Mouse (Mus musculus): ENCODE data around the gene Bfsp1. TPM values are rescaled to one million over a fixed set of nuclear protein-coding genes. Genes with fewer than 3 reads are reported as not detected.

Gene Bfsp1
- 1.8 and 2.1 TPM in 2 replicates for polyA plus RNA-seq (2014; fragmentation: Nextera tagmentation; extraction: Ambion mirVana)

DNA sequence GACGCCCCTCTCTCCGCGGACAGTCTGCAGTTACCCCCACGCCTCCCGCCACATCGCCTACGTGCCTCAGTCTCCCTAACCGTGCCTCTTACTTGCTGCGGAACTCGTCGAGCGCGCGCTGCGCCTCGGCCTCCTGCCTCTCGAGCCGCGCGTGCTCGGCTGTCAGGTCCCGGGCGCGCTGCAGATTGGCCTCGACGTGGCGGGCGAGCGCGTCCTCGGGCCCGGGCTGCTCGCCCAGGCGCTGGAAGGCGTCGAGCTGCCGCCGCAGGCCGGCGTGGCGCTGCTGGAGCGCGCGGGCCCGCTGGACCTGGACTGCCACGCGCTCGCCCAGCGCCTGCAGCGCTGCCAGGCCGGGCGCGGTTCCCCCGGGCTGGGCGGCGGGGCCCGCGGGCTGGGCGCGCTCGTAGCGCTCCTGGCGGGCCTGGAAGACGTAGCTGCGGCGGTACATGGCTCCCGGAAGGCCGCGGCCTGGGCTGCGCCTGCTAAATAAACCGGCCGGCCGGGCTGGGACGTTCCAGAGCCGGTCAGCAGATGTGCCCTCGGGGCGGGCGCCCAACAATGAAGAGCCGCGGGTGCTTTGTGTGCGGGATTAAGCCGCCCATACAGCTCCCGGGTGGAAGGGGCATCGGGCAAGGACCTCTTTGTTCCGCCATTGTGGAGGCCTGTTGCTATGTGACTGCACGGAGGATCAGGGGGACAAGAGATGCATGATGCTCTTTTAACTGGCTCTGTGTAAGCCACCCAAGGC lies at the start of gene Bfsp1:
Bfsp1 (minus strand) TSS at position 690 of the 748 bp plus-strand sequence.
- peak; percentile 82 for ATAC-seq (ENCODE audit: low FRiP score)
- H3K4me1 ChIP-seq (replicated peaks; ENCODE audit: control insufficient read depth, insufficient read depth, low read length) = peaks cover 7% of the 10 kb centered on the region
- H3K4me2 ChIP-seq (replicated peaks) = peak within 1 kb of the TSS; percentile 79
- no peaks in the 10 kb centered on the region for H3K9me3 ChIP-seq (ENCODE audit: control insufficient read depth, low read length)
- peak; percentile 67 for DNase-seq (ENCODE audit: low spot score)
- H3K27me3 ChIP-seq (ENCODE audit: control insufficient read depth, insufficient read depth, low read length) = no peaks in the 10 kb centered on the region
- H3K36me3 ChIP-seq (replicated peaks; ENCODE audit: control insufficient read depth, insufficient read depth) = no peaks in the 10 kb centered on the region
- peak within 1 kb of the TSS; percentile 44 for H3K4me3 ChIP-seq (replicated peaks; ENCODE audit: low read length)
- no peak within 1 kb of the TSS for H3K27ac ChIP-seq
- 2% methylated on average over 76 of the region's 86 CpGs for WGBS
- H3K9ac ChIP-seq = peak within 1 kb of the TSS; percentile 70

DNA sequence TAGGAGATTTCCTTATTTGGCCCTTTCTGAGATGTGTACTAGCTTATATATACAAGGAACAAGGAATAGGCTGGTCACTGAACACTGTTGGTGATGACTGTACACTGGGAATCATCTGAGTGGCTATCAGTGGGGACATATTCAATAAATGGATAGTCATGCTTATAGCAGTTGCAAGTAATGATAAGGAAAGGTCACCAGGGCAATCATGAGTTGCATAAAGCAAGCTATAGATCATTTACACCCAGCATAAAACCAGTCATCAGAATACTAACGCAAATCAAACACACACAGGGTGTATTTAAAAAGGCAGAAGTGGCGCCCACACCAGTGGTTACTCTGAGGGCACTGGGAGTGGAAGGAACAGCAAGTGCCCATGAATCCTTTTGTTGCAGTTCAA lies 49.2 kb upstream of the Bfsp1 start:
- Histone ChIP-seq H3K27me3 (ENCODE audit: control insufficient read depth, insufficient read depth, low read length) (no peaks in the 10 kb centered on the region), H3K4me2 (replicated peaks) (no peak overlapping the region), H3K4me1 (replicated peaks; ENCODE audit: control insufficient read depth, insufficient read depth, low read length) (peaks cover 11% of the 10 kb centered on the region), H3K9me3 (ENCODE audit: control insufficient read depth, low read length) (no peaks in the 10 kb centered on the region), H3K27ac (no peak overlapping the region), H3K9ac (no peak overlapping the region), H3K4me3 (replicated peaks; ENCODE audit: low read length) (no peak overlapping the region), H3K36me3 (replicated peaks; ENCODE audit: control insufficient read depth, insufficient read depth) (no peaks in the 10 kb centered on the region)
- WGBS = 87% methylated on average over 2 of the region's 2 CpGs
- ATAC-seq (ENCODE audit: low FRiP score) (no peak), DNase-seq (ENCODE audit: low spot score) (no peak)

DNA sequence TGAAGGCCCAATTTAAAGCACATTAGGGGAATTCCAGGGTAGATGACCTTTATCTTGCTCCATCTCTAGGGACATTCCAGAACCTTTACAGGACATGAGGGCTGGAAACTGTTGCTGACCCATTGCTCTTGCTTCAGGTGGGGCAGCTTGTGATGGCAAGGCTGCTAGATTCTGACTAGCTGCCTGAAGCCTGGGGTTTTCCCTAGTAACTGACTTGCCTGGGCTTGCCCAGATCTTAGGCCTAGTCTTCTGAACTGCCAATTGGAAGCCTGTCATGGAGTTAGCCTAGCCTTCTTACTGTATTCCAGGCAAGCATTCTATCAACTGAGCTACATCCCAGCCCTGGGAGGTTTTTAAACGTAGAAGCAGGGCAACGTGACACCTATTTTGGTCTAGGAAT lies 46.3 kb upstream of the Bfsp1 start:
- no peak overlapping the region for H3K9ac ChIP-seq
- ATAC-seq (ENCODE audit: low FRiP score) (no peak), DNase-seq (ENCODE audit: low spot score) (no peak)
- no peak overlapping the region for H3K4me3 ChIP-seq (replicated peaks; ENCODE audit: low read length)
- no peaks in the 10 kb centered on the region for H3K36me3 ChIP-seq (replicated peaks; ENCODE audit: control insufficient read depth, insufficient read depth)
- WGBS = 93% methylated on average over 2 of the region's 2 CpGs
- H3K4me1 ChIP-seq (replicated peaks; ENCODE audit: control insufficient read depth, insufficient read depth, low read length) = no peaks in the 10 kb centered on the region
- H3K27me3 ChIP-seq (ENCODE audit: control insufficient read depth, insufficient read depth, low read length) = no peaks in the 10 kb centered on the region
- H3K27ac ChIP-seq = no peak overlapping the region
- H3K9me3 ChIP-seq (ENCODE audit: control insufficient read depth, low read length) = no peaks in the 10 kb centered on the region
- H3K4me2 ChIP-seq (replicated peaks) = no peak overlapping the region

DNA sequence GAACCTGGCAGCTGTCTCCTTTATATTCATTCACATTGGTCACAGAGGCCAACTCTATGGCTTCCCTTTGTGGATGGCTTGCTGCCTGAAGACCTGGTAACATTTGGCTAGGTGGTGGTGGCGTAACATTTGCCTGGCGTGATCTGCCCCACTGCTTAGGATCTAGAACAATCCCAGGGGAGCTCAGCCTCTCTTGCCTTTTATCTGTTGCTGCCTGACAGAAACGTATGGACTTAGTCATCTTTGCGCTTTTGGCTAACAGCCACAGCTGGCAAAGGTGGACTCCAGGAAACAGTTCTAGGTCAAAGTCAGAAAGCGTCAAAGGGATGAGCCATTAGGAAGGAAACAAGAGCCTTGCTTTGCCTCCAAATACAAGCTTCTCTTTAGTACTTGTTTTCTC lies 41.9 kb upstream of the Bfsp1 start:
- Histone ChIP-seq H3K9ac (no peak overlapping the region), H3K4me1 (replicated peaks; ENCODE audit: control insufficient read depth, insufficient read depth, low read length) (no peaks in the 10 kb centered on the region), H3K4me3 (replicated peaks; ENCODE audit: low read length) (no peak overlapping the region), H3K27ac (no peak overlapping the region), H3K4me2 (replicated peaks) (no peak overlapping the region), H3K36me3 (replicated peaks; ENCODE audit: control insufficient read depth, insufficient read depth) (no peaks in the 10 kb centered on the region), H3K27me3 (ENCODE audit: control insufficient read depth, insufficient read depth, low read length) (no peaks in the 10 kb centered on the region), H3K9me3 (ENCODE audit: control insufficient read depth, low read length) (no peaks in the 10 kb centered on the region)
- 82% methylated on average over 5 of the region's 5 CpGs for WGBS
- ATAC-seq (ENCODE audit: low FRiP score) (no peak), DNase-seq (ENCODE audit: low spot score) (no peak)

DNA sequence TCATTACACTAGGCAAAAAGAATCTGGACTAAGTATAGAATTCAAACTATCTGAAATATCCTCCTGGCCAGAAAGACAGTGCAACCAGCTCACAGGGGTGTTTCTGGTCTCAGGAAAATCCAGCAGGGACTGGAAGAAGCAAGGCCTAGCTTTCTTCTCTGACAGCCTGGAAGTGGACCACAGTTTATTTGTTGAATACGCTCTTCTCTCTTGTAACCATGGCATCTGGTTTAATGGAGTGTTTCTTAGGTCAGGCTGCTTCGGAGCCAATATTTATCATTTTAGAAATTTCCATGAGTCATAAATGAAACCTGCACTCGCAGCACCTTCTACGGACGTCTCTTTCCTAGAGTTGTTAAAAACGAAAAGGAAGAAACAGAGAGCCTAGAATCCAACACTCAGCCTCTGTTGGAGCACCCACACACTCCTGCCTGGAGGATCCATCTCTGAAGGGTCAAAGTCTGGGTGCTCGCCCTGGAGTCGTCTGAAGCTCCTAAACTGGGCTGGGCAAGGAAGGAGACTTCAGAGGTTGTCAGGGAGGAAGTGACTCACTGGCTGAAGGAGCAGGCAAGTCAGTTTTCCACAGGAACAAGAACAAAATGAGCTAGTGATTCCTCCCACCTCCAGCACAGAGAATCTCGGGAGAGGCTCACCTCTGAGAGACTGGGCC lies 40.5 kb upstream of the Bfsp1 start:
- Histone ChIP-seq H3K9ac (no peak overlapping the region), H3K27ac (no peak overlapping the region), H3K9me3 (ENCODE audit: control insufficient read depth, low read length) (no peaks in the 10 kb centered on the region), H3K4me1 (replicated peaks; ENCODE audit: control insufficient read depth, insufficient read depth, low read length) (no peaks in the 10 kb centered on the region), H3K36me3 (replicated peaks; ENCODE audit: control insufficient read depth, insufficient read depth) (no peaks in the 10 kb centered on the region), H3K27me3 (ENCODE audit: control insufficient read depth, insufficient read depth, low read length) (no peaks in the 10 kb centered on the region), H3K4me2 (replicated peaks) (no peak overlapping the region), H3K4me3 (replicated peaks; ENCODE audit: low read length) (no peak overlapping the region)
- ATAC-seq (ENCODE audit: low FRiP score) (no peak), DNase-seq (ENCODE audit: low spot score) (no peak)
- WGBS = 80% methylated on average over 9 of the region's 9 CpGs

DNA sequence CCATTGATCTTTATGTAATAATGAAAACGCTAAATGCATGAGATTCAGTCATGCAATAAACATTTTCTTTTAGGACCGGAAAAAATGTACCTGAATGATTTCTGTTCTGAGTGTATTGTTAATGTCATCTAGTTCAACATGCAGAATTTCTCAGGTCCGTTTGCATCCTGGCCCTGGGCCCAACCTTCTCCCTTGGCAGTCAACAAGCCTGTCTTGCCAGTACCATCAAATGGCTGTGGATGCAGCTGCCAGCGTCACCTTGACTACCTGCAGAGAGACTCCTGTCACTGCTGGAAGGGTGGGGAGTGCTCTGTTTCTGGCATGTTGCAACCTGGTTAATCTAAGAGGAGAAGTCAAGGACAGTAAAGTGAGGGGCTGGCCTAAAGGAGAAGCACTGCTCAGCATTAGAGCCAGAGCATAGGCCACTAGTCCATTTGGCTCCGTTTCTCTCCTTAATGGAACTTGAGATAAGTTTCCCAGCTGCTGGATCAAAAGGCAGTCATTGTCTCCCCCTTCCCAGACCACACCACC lies 37.9 kb upstream of the Bfsp1 start:
- no peaks in the 10 kb centered on the region for H3K27me3 ChIP-seq (ENCODE audit: control insufficient read depth, insufficient read depth, low read length)
- no peak overlapping the region for H3K4me3 ChIP-seq (replicated peaks; ENCODE audit: low read length)
- H3K36me3 ChIP-seq (replicated peaks; ENCODE audit: control insufficient read depth, insufficient read depth) = no peaks in the 10 kb centered on the region
- H3K9ac ChIP-seq = no peak overlapping the region
- 72% methylated on average over 5 of the region's 5 CpGs for WGBS
- no peak overlapping the region for H3K27ac ChIP-seq
- ATAC-seq (ENCODE audit: low FRiP score) = no peak
- H3K4me1 ChIP-seq (replicated peaks; ENCODE audit: control insufficient read depth, insufficient read depth, low read length) = no peaks in the 10 kb centered on the region
- DNase-seq (ENCODE audit: low spot score) = no peak
- no peak overlapping the region for H3K4me2 ChIP-seq (replicated peaks)
- H3K9me3 ChIP-seq (ENCODE audit: control insufficient read depth, low read length) = no peaks in the 10 kb centered on the region

DNA sequence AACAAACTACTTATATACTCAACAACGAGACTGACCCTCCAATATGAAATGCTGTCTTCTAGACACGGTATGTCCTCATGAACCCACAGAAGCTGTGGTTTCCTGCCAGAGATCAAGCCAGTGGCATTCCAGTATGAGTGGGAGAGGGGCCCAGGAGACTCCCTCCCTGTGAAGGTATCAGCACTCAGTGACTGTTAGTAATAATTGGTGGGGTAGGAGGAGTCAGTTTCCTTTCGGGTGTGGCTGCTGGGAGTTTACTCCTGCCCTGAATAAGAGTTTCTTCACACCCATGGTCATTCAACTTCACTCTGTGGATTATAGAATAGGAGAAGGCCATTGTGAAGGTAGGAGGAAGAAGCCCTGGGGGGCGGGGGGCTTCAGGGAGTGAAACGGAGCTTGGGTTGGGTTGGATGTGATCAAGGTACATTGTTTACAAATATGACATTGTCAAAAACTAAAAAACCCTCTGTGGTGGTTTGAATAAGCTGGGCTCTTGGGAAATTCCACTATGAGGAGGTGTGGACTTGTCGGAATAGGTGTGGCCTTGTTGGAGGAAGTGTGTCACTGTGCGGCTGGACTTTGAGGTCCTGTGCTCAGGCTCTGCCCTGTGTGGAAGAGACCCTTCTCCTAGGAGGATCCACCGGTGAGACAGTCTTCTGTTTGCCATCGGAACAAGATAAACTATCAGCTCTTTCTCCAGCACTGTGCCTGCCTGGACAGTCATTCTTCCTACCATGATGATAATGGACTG lies 36.7 kb upstream of the Bfsp1 start:
- 95% methylated on average over 9 of the region's 9 CpGs for WGBS
- Histone ChIP-seq H3K9me3 (ENCODE audit: control insufficient read depth, low read length) (no peaks in the 10 kb centered on the region), H3K4me3 (replicated peaks; ENCODE audit: low read length) (no peak overlapping the region), H3K27me3 (ENCODE audit: control insufficient read depth, insufficient read depth, low read length) (no peaks in the 10 kb centered on the region), H3K9ac (no peak overlapping the region), H3K36me3 (replicated peaks; ENCODE audit: control insufficient read depth, insufficient read depth) (no peaks in the 10 kb centered on the region), H3K4me1 (replicated peaks; ENCODE audit: control insufficient read depth, insufficient read depth, low read length) (no peaks in the 10 kb centered on the region), H3K4me2 (replicated peaks) (no peak overlapping the region), H3K27ac (no peak overlapping the region)
- ATAC-seq (ENCODE audit: low FRiP score) = no peak
- no peak for DNase-seq (ENCODE audit: low spot score)

DNA sequence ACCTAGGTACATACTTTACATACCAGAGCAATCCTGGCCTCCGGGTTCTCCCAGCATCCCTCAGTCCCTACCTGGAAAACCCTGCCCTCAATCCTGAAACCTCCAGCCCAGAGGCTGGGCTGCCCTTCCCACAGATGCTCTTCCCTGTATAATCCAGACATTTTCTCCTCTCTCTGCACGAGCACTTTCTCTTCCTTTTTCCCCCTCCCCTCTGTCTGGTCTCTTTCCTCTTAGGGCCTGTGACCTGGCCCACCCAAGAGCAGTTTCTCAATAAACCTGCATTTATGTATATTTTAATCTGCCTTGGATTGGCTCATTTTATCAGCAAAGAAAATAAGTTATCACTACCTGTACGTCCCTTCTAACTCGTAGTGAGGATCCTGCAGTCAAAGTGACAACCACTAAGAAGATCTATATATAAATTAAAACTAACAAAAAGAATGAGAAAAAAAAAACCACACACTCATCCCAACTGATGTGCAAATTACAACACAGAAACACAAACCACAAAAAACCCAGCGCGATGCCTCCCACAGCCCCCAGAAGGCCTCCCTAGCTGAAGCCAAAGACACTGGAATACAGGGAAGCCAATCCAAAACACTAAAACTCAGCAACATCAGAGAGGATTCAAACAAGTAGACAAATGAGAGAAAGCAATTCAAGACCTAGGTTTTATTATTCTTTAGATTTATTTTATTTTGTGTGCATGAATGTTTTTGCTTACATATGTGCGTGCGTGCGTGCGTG lies 28.5 kb upstream of the Bfsp1 start:
- H3K27ac ChIP-seq = no peak overlapping the region
- H3K9me3 ChIP-seq (ENCODE audit: control insufficient read depth, low read length) = no peaks in the 10 kb centered on the region
- no peak overlapping the region for H3K4me2 ChIP-seq (replicated peaks)
- 90% methylated on average over 10 of the region's 10 CpGs for WGBS
- H3K9ac ChIP-seq = no peak overlapping the region
- DNase-seq (ENCODE audit: low spot score) (no peak), ATAC-seq (ENCODE audit: low FRiP score) (no peak)
- H3K4me3 ChIP-seq (replicated peaks; ENCODE audit: low read length) = no peak overlapping the region
- no peaks in the 10 kb centered on the region for H3K36me3 ChIP-seq (replicated peaks; ENCODE audit: control insufficient read depth, insufficient read depth)
- no peaks in the 10 kb centered on the region for H3K27me3 ChIP-seq (ENCODE audit: control insufficient read depth, insufficient read depth, low read length)
- H3K4me1 ChIP-seq (replicated peaks; ENCODE audit: control insufficient read depth, insufficient read depth, low read length) = no peaks in the 10 kb centered on the region
